Mouse (Mus musculus): ENCODE data around the gene Cap1.
"Not testable (repeated sequence)": the region's sequence is repeated elsewhere in the genome, so short reads cannot be mapped to it uniquely, and the experiment has no call there.

The Cap1 gene

GRCm38 (mm10) chr4:122837180-122837730 is 48.6 kb downstream of the Cap1 start:
- no peak for DNase-seq

- no peak for DNase-seq
Measured at GRCm38 (mm10) chr4:122836403-122836775, 49.5 kb downstream of the Cap1 start.

- DNase-seq: peak; percentile 85 to 88
Measured at GRCm38 (mm10) chr4:122835530-122836402, 50.1 kb downstream of the Cap1 start, which contains the start of gene Ppt1. TSS of gene Ppt1 (plus strand) at chr4:122836242.

GRCm38 (mm10) chr4:122831888-122832287 is 54.0 kb downstream of the Cap1 start:
- DNase-seq: no peak

- no peak for DNase-seq
Measured at GRCm38 (mm10) chr4:122829339-122829738, 56.5 kb downstream of the Cap1 start.

- no peak for DNase-seq
Measured at GRCm38 (mm10) chr4:122827651-122828050, 58.2 kb downstream of the Cap1 start.

- not testable (repeated sequence) for DNase-seq
Measured at GRCm38 (mm10) chr4:122820941-122821340, 64.9 kb downstream of the Cap1 start.

GRCm38 (mm10) chr4:122816202-122816601 is 69.7 kb downstream of the Cap1 start:
- no peak for DNase-seq

GRCm38 (mm10) chr4:122811824-122812223 is 74.0 kb downstream of the Cap1 start:
- no peak for DNase-seq

GRCm38 (mm10) chr4:122811180-122811579 is 74.7 kb downstream of the Cap1 start:
- DNase-seq: no peak

Data from lung, adult 18-20 months (tissue).